Mouse (Mus musculus): ENCODE data around the gene Psmb7.

Psmb7 gene

GRCm38 (mm10) chr2:38643625-38644427, at the start of gene Psmb7:
Gene Psmb7 (minus strand): TSS chr2:38644087.
- DNase-seq (ENCODE audit: low read depth, low spot score), result peak; percentile 82

- DNase-seq (ENCODE audit: low read depth, low spot score), result no peak
These were observed 47.7 kb upstream of the Psmb7 start for GRCm38 (mm10) chr2:38691542-38691941.

- DNase-seq (ENCODE audit: low read depth, low spot score), result no peak
These were observed 46.0 kb upstream of the Psmb7 start for GRCm38 (mm10) chr2:38689881-38690280.

GRCm38 (mm10) chr2:38688791-38689520, 45.1 kb upstream of the Psmb7 start:
- no peak for DNase-seq (ENCODE audit: low read depth, low spot score)

- DNase-seq (ENCODE audit: low read depth, low spot score), result no peak
These were observed 41.9 kb upstream of the Psmb7 start for GRCm38 (mm10) chr2:38685746-38686145.

GRCm38 (mm10) chr2:38683083-38683482, 39.2 kb upstream of the Psmb7 start:
- DNase-seq (ENCODE audit: low read depth, low spot score), result no peak

GRCm38 (mm10) chr2:38682209-38682608, 38.3 kb upstream of the Psmb7 start:
- no peak for DNase-seq (ENCODE audit: low read depth, low spot score)

- no peak for DNase-seq (ENCODE audit: low read depth, low spot score)
These were observed 35.1 kb upstream of the Psmb7 start for GRCm38 (mm10) chr2:38678947-38679346.

GRCm38 (mm10) chr2:38675366-38675969, 31.6 kb upstream of the Psmb7 start:
- DNase-seq (ENCODE audit: low read depth, low spot score), result no peak

- DNase-seq (ENCODE audit: low read depth, low spot score), result no peak
These were observed 28.6 kb upstream of the Psmb7 start for GRCm38 (mm10) chr2:38672496-38672895.

- DNase-seq (ENCODE audit: low read depth, low spot score), result no peak
These were observed 25.1 kb upstream of the Psmb7 start for GRCm38 (mm10) chr2:38668802-38669580.

- no peak for DNase-seq (ENCODE audit: low read depth, low spot score)
These were observed 17.5 kb upstream of the Psmb7 start for GRCm38 (mm10) chr2:38661398-38661797.

GRCm38 (mm10) chr2:38658338-38658836, 14.5 kb upstream of the Psmb7 start:
- no peak for DNase-seq (ENCODE audit: low read depth, low spot score)

GRCm38 (mm10) chr2:38653694-38654093, 9.8 kb upstream of the Psmb7 start:
- no peak for DNase-seq (ENCODE audit: low read depth, low spot score)

- no peak for DNase-seq (ENCODE audit: low read depth, low spot score)
These were observed 9.4 kb upstream of the Psmb7 start for GRCm38 (mm10) chr2:38653293-38653619.

GRCm38 (mm10) chr2:38652565-38653292, 8.8 kb upstream of the Psmb7 start:
- no peak for DNase-seq (ENCODE audit: low read depth, low spot score)

GRCm38 (mm10) chr2:38652098-38652497, 8.2 kb upstream of the Psmb7 start:
- DNase-seq (ENCODE audit: low read depth, low spot score), result no peak

GRCm38 (mm10) chr2:38650340-38650739, 6.5 kb upstream of the Psmb7 start:
- DNase-seq (ENCODE audit: low read depth, low spot score), result no peak

- no peak for DNase-seq (ENCODE audit: low read depth, low spot score)
These were observed 3.8 kb upstream of the Psmb7 start for GRCm38 (mm10) chr2:38647661-38648060.

- DNase-seq (ENCODE audit: low read depth, low spot score), result no peak
These were observed 3.3 kb upstream of the Psmb7 start for GRCm38 (mm10) chr2:38647201-38647606.

GRCm38 (mm10) chr2:38645936-38646335, 2.0 kb upstream of the Psmb7 start:
- DNase-seq (ENCODE audit: low read depth, low spot score), result no peak

Measured in brain, embryonic 18.5 days (tissue).